Mouse (Mus musculus): ENCODE data around the gene Ap5m1.
"Not testable (repeated sequence)": the region's sequence is repeated elsewhere in the genome, so short reads cannot be mapped to it uniquely, and the experiment has no call there.

The Ap5m1 gene

GRCm38 (mm10) chr14:49065529-49066273, at the start of gene Ap5m1:
Gene Ap5m1 (plus strand): TSS chr14:49066097.
- DNase-seq (ENCODE audit: low spot score): peak; percentile 56

GRCm38 (mm10) chr14:49019765-49020164, 46.1 kb upstream of the Ap5m1 start:
- no peak for DNase-seq (ENCODE audit: low spot score)

DNA sequence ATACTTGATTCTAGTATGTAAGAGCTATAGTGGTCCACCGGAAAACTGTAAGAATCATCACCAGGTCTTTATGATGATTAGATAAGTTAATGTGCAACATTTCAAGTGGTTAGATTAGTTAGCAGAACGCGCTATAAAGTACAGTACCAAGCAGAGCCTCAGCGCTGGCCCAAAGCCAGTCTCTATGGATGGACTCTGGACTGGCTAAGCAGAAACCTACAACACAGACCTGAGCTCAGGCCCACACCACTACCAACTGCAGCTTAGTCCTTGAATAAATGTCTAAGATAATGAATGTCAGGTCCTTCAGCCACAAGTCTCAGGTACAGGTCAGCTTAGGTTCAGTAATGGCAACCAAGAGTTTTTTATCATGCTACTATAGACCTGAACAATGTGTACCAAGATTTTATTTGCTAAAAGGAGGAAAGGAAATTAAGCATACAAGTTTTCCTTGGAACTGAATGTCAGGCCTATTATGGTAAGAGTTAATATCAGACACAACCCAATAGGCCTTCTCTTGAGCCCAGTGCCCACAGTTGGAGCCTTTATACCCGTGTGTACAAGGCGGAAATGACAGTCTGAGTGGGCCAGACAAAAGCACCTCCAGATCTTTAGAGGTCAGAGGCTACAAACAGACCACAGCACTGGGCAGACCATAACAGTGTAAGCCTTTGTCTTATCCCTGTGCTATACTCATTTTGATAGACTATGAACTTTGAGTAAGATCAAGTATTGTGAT, 38.7 kb upstream of the Ap5m1 start:
- no peak for DNase-seq (ENCODE audit: low spot score)

DNA sequence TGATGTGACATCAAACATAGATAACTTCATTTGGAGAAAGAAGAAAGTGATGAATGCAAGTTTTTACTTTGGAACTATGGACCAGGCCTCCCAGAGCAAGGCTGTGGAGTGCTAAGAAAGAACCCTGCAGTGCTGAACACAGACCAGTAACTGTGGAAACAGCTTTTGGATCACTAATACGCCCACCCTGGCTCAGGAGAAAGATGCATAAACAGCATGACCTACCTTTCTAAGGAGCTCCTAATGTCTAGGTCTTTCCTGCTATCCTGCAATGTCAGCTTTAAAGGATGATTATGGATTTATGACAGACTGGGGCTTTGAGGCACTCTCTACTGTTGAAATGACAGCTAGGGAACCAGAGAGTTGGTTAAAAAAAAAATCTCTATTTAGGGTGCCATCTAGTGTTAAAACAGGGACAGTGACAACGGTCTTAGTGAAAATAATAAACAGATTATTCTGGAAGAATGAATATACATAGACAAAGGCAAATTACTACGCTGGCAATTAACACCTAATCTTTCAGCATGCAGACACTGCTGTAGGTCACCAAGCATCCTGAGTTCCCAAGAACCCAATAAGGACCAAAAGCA, 38.0 kb upstream of the Ap5m1 start:
- DNase-seq (ENCODE audit: low spot score): peak; percentile 19

GRCm38 (mm10) chr14:49028991-49029390, 36.9 kb upstream of the Ap5m1 start:
- peak; percentile 4 for DNase-seq (ENCODE audit: low spot score)

DNA sequence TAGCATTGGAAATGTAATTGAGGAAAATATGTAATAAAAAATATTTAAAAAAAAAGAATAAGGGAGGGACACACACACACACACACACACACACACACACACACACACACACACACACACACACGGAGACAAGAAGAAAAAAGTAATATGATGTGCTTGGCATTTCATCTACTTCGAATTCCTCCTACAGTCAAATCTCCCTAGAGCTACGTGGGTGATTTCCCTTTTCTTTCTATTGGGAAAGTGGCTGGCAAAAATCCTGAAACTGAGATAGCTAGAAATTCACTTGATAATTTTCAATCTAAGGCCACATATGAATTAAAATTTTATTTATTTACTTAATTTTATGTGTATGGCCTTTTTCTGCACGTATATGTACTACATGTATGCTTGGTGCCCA, 20.3 kb upstream of the Ap5m1 start:
- DNase-seq (ENCODE audit: low spot score): no peak

DNA sequence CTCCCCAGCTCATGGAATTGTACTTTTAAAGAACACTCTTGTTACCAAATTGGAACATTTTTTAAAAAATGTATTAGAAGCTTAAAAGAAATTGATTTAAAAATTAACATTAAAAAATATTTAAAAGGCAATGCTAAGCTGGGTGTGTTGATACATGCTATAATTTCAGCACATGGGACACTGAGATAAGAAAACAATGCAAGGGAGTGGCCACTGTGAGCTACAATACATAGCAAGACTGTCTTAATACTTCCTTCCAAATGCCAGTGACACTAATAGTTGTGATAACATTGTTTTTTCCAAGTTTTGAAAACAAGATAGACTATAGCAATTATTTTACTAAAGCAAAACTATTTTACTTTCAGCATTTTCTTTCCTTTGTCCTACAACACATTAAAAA, 16.4 kb upstream of the Ap5m1 start:
- no peak for DNase-seq (ENCODE audit: low spot score)

DNA sequence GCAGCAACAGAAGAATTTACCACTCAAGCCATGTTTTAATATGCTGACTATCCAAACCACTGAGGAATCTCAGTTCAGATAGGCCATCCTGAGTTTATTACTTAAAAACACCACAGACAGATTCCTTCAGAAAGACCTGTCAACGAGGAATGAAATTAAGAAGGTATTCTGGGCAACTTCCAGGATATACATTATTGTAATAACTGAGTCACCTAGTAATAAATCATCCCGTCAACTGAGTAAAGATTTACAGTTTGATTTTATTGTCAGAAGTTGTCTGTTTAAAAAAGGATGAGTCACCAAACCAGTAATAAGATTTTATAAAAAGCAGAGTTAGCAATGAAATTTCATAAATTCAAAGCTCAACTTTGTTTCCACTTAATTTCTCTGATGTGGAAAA, 2.1 kb upstream of the Ap5m1 start:
- DNase-seq (ENCODE audit: low spot score): no peak

GRCm38 (mm10) chr14:49066274-49066823, 452 bp downstream of the Ap5m1 start, which contains the start of gene Exoc5:
Gene Exoc5 (minus strand): TSS chr14:49066653.
- peak; percentile 94 for DNase-seq (ENCODE audit: low spot score)

GRCm38 (mm10) chr14:49072837-49073236, 6.9 kb downstream of the Ap5m1 start:
- DNase-seq (ENCODE audit: low spot score): no peak

DNA sequence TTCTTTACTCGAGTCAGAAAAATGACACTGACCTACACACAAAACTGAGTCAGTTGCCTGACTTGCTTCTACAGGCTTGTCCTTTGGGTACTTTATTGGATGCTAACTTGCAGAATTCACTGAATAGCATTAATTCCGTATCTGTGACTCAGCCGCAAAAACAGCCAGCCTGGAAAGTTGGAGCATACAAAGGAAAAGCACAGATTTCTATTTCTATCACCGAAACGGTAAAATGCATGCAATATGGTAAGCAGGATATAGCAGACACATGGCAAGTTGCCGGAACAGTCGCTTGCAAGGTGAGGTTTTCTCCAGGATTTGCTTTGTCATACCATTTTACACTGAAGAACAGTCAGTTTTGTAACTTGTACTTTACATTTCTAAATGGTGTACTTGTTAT, 8.0 kb downstream of the Ap5m1 start:
- DNase-seq (ENCODE audit: low spot score): no peak

DNA sequence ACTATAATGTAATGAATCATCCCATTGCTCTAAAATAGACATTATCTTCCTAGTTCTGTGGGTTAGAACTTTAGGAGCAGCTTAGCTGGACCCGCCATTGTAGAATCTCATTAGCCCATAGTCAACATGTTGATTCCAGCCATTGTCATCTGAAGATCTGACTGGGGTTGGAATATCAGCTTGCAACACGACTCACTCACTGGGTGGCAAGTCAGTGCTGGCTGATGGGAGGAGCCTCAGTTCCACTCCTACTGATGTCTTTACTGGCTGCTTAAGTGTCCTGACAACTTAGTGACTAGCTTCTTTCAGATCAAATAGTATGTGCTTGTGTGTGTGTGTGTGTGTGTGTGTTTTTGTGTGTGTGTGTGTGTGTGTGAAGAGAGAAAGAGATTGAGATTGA, 8.5 kb downstream of the Ap5m1 start:
- no peak for DNase-seq (ENCODE audit: low spot score)

- no peak for DNase-seq (ENCODE audit: low spot score)
These were observed 12.9 kb downstream of the Ap5m1 start for GRCm38 (mm10) chr14:49078820-49079219.

DNA sequence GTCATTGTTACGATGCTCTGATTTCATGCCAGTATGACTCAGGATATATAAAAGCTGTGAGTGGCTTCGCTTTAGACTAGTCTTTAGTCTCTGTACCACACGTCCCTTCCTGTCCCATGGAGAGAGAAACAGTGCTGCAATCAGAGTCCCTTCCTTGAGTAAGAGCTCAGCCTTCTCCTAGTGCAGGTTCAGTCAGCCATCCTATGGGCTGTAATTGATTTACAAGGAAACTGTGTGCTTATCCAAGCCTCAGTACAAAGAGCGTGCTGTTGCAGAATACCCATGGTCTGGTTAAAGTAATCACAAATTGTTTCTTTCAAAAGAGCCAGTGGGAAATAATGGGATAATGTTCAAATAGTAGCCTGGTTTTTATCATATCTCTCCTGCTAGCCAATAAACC, 20.6 kb downstream of the Ap5m1 start:
- DNase-seq (ENCODE audit: low spot score): no peak

GRCm38 (mm10) chr14:49088155-49089048, 22.5 kb downstream of the Ap5m1 start:
- DNase-seq (ENCODE audit: low spot score): peak; percentile 67

DNA sequence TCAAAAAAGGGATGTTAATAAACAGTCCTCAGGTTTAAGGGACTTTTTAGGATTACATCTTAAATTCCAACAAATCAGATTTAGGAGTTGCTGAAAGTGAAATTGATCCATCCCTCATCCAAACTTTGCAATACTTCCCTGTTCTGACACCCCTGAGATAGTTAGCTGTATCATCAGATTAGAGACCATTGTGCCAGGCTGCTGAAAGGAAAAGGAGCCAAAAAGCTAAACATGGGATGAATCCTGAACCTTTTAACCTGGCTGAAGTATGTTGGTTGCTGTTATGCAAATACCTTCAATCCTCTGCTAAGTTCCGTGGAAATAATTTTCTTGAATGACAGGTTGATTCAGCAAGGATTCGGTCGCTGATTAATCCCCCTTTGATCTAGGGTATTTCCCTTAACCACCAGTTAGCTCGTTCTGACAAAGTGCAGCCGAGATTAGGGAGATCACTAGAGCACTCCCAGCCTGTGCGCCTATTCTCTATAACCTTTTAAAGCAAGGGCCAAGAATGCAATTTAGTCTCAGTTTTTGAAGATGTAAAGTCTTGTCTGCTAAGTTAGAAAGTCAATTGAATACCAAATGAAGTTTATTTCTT, 23.7 kb downstream of the Ap5m1 start:
- peak; percentile 46 for DNase-seq (ENCODE audit: low spot score)

GRCm38 (mm10) chr14:49090102-49090501, 24.2 kb downstream of the Ap5m1 start:
- peak; percentile 27 for DNase-seq (ENCODE audit: low spot score)

DNA sequence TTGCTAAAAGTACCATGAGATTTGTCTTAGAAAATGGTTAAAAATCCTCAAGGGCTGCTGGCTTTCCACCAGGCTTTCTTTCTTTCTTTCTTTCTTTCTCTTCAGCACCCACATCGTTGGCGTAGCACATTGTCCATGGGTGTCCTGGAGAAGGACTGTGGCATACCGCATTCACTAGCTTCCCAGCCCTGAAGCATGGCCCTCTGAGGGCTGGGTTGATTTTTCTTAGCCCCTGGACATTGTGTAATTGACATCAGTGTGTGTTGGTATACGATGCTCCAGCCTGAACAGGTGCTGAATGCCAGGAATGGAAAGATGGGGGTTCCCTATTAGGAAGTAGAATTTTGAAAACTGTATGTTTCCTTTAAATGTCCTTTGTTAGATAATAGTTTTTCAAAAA, 25.4 kb downstream of the Ap5m1 start:
- no peak for DNase-seq (ENCODE audit: low spot score)

- not testable (repeated sequence) for DNase-seq (ENCODE audit: low spot score)
These were observed 25.9 kb downstream of the Ap5m1 start for GRCm38 (mm10) chr14:49091755-49092154.

DNA sequence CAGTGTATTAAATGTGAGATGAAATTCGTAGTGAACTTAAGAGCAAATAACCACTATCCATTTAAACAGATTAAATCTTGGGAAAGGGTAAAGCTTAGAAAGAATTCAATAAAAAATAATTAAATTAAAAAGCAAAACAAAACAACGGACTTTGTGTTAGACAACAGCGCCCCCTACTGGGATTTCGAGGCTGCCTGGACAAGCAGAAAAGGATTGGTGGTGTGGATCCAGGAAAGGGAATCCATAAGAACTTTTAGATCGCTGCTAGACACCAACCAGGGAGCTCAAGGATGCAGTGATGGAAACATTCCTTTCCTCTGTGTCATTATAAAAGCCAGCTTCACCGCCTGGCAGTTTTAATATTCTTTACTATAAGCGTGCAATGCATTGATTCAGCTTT, 52.5 kb downstream of the Ap5m1 start:
- DNase-seq (ENCODE audit: low spot score): peak; percentile 74

DNA sequence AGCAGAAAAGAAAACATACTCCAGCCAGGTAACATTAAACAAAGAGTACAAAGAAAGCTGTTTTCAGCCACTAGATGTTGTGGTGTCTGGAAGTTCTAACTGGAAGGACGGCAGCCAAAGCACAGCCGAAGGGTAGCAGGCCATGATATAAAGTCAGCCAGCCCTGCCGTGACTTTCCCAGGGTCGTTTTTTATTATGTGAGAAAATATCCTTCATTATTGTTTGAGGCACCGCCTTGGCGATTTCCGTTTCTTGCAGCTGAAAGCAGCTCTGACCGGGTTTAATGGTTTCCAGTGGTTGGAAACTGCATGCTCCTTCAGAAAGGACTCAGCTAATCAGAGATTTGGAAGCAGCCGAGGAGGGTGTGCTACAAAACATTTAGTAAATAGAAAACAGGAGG, 55.8 kb downstream of the Ap5m1 start:
- no peak for DNase-seq (ENCODE audit: low spot score)
